Mouse (Mus musculus): ENCODE measurements at regions not wholly inside any gene's neighbourhood (a gene's known extent, or its start where the extent isn't known, plus 50 kb on each side); places are given as distances from the start of the nearest gene placed in this dataset.

DNA sequence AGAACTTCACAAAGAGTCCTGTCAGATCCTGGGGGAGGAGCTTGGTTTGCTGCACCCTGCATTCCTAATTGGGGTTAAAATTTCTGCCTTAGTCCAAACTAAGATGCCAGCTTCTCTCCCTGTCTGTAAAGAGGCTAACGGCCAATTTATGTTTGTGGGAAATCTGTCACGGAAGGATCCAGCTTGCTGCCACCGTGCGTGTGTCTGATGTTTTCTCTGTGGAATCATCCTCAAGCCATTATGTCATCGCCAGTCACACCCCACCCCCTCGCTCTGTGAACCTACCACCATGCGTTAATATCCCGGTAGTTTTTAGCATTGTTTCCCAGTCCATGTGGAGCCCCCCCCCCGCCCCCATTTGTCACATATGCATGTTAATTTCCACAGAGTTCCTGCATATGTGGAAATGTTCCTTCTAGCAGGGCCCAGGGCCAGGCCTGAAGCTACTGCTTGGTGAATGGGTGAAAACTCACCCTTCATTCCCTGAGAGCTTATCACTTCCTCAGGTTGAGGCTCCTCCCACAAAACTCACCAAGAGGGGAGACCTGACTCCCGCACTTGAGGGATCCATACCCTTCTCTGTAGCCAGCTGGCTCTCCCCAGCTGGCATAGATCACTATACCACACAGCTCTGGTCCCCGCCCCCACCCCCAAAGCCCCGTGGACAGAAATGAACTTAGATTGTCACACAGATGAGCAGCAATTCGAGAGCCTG lies 233.4 kb downstream of the Bcl11b start:
- ATAC-seq: peak; percentile 57

- ATAC-seq: peak; percentile 84
These were observed 232.9 kb downstream of the Bcl11b start for GRCm38 (mm10) chr12:107770516-107770836.

DNA sequence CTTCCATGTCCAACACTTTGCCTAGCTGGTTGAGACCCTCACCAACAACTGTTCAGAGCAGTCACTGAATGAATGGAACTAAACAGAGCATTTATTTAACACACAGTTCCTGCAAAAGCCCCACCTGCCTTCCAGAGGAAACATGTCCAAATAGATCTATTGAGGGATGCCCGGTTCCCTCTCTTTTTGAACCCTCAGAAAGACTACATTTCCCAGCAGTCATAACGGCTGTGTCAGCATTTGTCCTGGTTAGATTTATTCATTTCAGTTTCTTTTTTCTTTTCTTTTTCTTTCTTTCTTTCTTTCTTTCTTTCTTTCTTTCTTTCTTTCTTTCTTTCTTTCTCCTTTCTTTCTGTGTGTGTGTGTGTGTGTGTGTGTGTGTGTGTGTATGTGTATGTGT lies 232.1 kb downstream of the Bcl11b start:
- peak; percentile 31 for ATAC-seq

DNA sequence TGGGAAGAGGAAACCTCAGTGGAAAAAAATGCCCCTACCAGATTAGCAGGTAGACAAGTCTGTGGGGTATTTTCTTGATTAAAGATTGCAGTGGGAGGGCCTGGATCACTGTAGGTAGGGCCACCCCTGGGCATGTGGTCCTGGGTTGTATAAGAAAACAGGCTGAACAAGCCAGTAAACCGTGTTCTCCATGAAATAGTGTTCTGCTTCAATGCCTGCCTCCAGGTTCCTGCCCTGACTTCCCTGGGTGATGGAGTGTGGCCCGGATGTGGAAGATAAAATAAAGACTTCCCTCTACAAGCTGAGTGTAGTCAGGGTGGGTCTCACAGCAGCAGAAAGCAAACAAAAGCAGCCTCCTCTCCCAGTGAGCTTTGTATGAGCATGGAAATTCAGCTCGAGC lies 231.6 kb downstream of the Bcl11b start:
- no peak for ATAC-seq

DNA sequence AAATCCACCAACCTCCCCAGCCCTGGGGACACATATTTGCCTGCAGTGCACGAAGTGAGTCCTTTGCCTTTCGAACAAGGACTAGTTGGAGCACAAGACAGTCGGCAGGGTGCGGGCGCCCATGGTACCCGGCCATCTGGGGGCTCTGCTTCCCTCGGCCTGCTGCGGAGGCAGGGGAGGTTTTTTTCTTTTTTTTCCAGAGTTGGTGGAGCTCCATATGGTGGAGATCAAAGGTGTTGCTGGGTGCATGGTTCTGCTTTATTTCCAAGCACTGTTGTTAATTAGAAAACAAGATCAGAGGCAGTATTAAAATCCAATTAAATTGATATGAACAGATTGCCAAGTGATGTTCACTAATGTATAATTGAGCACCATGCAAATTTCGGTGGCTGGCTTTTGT lies 225.4 kb downstream of the Bcl11b start:
- ATAC-seq: no peak

- no peak for ATAC-seq
These were observed 223.9 kb downstream of the Bcl11b start for GRCm38 (mm10) chr12:107779306-107780057.

- ATAC-seq: peak; percentile 20
These were observed 221.3 kb downstream of the Bcl11b start for GRCm38 (mm10) chr12:107782147-107782546.

- ATAC-seq: peak; percentile 74
These were observed 219.6 kb downstream of the Bcl11b start for GRCm38 (mm10) chr12:107783831-107784230.

GRCm38 (mm10) chr12:107789818-107790217 lies 213.6 kb downstream of the Bcl11b start:
- ATAC-seq: no peak

GRCm38 (mm10) chr12:107800296-107800695 lies 203.1 kb downstream of the Bcl11b start:
- no peak for ATAC-seq

- ATAC-seq: no peak
These were observed 195.8 kb downstream of the Bcl11b start for GRCm38 (mm10) chr12:107807634-107808033.

GRCm38 (mm10) chr12:107808158-107808715 lies 195.2 kb downstream of the Bcl11b start:
- ATAC-seq: no peak

GRCm38 (mm10) chr12:107811231-107811630 lies 192.2 kb downstream of the Bcl11b start:
- no peak for ATAC-seq

GRCm38 (mm10) chr12:107812549-107813335 lies 190.7 kb downstream of the Bcl11b start:
- no peak for ATAC-seq

- ATAC-seq: peak; percentile 85
These were observed 188.5 kb downstream of the Bcl11b start for GRCm38 (mm10) chr12:107814926-107815325.

- no peak for ATAC-seq
These were observed 179.5 kb downstream of the Bcl11b start for GRCm38 (mm10) chr12:107823768-107824394.

- ATAC-seq: no peak
These were observed 177.5 kb downstream of the Bcl11b start for GRCm38 (mm10) chr12:107825921-107826320.

GRCm38 (mm10) chr12:107831400-107832128 lies 171.8 kb downstream of the Bcl11b start:
- no peak for ATAC-seq

DNA sequence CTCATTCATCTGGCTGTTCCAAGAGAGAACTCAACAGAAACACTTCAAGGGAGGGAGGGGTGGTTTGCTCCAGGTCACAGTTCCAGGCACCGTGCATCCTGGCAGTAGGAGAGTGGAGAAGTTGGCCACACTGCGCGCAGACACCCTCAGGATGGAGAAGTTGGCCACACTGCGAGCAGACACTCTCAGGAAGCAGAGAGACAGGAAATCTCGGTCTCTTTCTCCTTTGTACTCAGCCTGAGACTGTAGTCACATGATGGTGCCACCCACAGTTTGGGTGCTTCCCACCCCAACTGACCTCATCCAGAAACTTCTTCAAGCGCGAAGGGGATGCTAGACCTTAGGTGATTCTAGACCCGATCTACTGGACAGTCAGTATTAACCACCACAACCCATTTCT lies 170.4 kb downstream of the Bcl11b start:
- ATAC-seq: peak; percentile 86

DNA sequence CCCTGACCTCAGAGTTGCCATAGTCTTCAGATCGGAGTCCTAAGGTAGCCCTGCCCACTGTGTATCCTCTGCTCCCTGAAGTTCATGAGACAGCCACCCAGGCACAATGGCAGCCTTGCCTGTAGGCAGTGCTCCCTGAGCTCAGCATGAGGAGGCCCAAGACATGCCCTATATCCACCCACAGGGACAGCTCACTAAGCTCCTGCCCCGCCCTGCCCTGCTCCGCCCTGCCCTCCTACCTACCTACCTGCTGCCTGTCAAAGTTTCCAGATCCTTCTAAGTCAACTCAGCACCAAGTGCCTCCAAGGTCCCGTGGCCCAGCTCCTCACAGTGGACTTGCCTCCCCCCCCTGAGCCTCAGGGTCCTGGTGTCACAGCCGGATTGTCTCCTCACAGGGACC lies 168.9 kb downstream of the Bcl11b start:
- no peak for ATAC-seq

DNA sequence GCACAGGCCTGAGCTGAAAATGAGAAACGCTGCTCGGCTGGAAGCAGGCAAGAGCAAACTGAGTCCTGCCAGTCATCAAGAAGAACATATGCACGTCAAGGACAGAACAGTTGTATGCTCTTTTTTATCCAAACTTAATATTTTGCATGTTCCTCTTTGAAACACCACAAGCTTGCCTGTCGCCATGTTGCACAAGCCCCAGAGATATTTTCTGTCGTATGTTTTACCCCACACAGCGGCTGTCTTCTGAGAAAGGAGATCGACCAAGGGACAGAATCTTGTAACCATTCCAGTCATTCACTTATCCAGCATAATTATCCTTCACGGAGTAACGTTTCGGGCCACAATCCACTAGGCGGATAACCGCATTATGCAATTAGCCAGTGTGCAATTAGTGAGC lies 165.7 kb downstream of the Bcl11b start:
- no peak for ATAC-seq

GRCm38 (mm10) chr12:107844631-107845030 lies 158.8 kb downstream of the Bcl11b start:
- no peak for ATAC-seq
